Mouse (Mus musculus): ENCODE measurements around the gene Clic1. TPM values are rescaled to one million over a fixed set of nuclear protein-coding genes. Genes with fewer than 3 reads are reported as not detected.

Clic1 gene
- polyA plus RNA-seq, 1 experiment = 6.0 TPM

- Histone ChIP-seq H3K4me1 (ENCODE audit: control insufficient read depth) (peaks cover 57% of the 10 kb centered on the region), H3K4me3 (replicated peaks) (peak within 1 kb of the TSS; percentile 64), H3K9me3 (ENCODE audit: control insufficient read depth, low read length) (no peaks in the 10 kb centered on the region), H3K27me3 (ENCODE audit: control insufficient read depth) (peaks cover 27% of the 10 kb centered on the region), H3K36me3 (ENCODE audit: control insufficient read depth) (peaks cover 39% of the 10 kb centered on the region)
- TF ChIP-seq GATA1 (IDR thresholded peaks at IDR 0.05; ENCODE audit: low read length) = no peak
- no peak for TF ChIP-seq TAL1 (IDR thresholded peaks at IDR 0.05; ENCODE audit: low read length)
Measured at GRCm38 (mm10) chr17:35058911-35059892, 9.4 kb downstream of the Clic1 start, which contains the start of gene Ddah2. TSS of gene Ddah2 (plus strand) at chr17:35059035.

- Histone ChIP-seq H3K4me3 (replicated peaks) (no peak overlapping the region), H3K27me3 (ENCODE audit: control insufficient read depth) (peaks cover 36% of the 10 kb centered on the region), H3K9me3 (ENCODE audit: control insufficient read depth, low read length) (no peaks in the 10 kb centered on the region; the same call in 1 of the 2 replicates), H3K36me3 (ENCODE audit: control insufficient read depth) (peaks cover 33% of the 10 kb centered on the region), H3K4me1 (ENCODE audit: control insufficient read depth) (peaks cover 62% of the 10 kb centered on the region)
- TF ChIP-seq TAL1 (IDR thresholded peaks at IDR 0.05; ENCODE audit: low read length) (no peak), GATA1 (IDR thresholded peaks at IDR 0.05; ENCODE audit: low read length) (no peak)
Measured at GRCm38 (mm10) chr17:35060071-35060470, 10.3 kb downstream of the Clic1 start.

DNA sequence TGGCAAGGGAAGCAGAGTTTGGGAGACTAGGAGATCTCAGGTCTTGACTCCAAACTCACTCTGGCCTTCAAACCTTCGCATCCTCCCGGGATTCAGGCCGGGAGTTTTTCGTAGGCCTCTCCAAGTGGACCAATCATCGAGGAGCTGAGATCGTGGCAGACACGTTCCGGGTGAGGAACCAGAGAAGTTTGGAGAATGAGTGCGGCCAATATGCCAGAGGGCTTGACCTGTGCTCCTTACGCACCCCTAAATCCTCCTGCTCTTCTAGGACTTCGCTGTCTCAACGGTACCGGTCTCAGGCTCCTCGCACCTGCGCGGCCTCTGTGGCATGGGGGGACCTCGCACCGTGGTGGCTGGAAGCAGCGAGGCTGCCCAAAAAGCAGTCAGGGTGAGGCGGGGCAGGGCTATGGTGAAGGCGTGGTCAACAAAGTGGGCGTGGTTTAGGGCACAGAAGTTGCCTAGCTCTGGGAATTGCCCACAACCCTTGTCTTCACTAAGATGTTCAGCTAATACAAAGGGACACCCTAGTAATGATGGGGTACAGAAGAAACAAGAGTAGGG is 11.1 kb downstream of the Clic1 start:
- H3K9me3 ChIP-seq (ENCODE audit: control insufficient read depth, low read length) = no peaks in the 10 kb centered on the region; the same call in 1 of the 2 replicates
- H3K4me3 ChIP-seq (replicated peaks) = no peak overlapping the region
- peaks cover 26% of the 10 kb centered on the region for H3K36me3 ChIP-seq (ENCODE audit: control insufficient read depth)
- TF ChIP-seq TAL1 (IDR thresholded peaks at IDR 0.05; ENCODE audit: low read length) (no peak), GATA1 (IDR thresholded peaks at IDR 0.05; ENCODE audit: low read length) (no peak)
- H3K27me3 ChIP-seq (ENCODE audit: control insufficient read depth) = peaks cover 43% of the 10 kb centered on the region
- peaks cover 64% of the 10 kb centered on the region for H3K4me1 ChIP-seq (ENCODE audit: control insufficient read depth)

DNA sequence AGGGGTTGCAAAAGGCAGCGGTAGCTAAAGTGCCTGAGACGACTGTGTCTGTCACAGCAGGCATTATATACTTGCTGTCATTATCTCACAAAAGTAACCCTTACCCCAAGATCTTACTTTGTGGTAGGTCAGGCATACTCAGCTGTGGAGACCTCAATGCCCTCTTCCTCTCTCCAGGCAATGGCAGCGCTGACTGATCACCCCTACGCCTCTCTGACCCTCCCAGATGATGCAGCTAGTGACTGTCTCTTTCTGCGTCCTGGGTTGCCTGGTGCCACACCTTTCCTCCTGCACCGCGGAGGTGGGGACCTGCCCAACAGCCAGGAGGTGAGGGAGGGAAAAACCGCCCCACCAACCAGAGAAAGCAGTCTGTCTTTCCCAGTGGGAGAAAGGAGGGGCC is 11.5 kb downstream of the Clic1 start:
- peaks cover 48% of the 10 kb centered on the region for H3K27me3 ChIP-seq (ENCODE audit: control insufficient read depth)
- H3K4me1 ChIP-seq (ENCODE audit: control insufficient read depth) = peaks cover 63% of the 10 kb centered on the region
- peaks cover 22% of the 10 kb centered on the region for H3K36me3 ChIP-seq (ENCODE audit: control insufficient read depth)
- no peaks in the 10 kb centered on the region; the same call in 1 of the 2 replicates for H3K9me3 ChIP-seq (ENCODE audit: control insufficient read depth, low read length)
- no peak overlapping the region for H3K4me3 ChIP-seq (replicated peaks)
- TF ChIP-seq GATA1 (IDR thresholded peaks at IDR 0.05; ENCODE audit: low read length) (no peak), TAL1 (IDR thresholded peaks at IDR 0.05; ENCODE audit: low read length) (no peak)

DNA sequence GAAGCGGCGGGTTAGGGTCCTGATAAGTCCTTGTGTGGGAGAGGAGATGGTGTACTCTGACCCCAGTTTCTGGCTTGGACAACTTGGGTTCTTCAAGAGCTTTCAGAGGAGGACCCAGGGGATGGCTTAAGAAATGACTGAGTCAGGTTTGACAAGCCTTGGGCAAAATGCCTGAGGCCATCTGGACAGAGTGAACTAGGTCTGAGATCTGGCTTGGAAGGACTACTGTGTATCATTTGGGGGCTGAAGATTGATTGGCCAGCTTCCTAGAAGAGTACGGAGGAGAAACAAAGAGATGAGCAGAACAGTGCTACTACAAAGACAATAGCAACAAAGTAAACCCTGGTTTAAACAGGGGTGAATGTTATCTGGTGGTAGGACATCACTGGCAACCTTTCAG is 13.7 kb downstream of the Clic1 start:
- H3K4me1 ChIP-seq (ENCODE audit: control insufficient read depth) = peaks cover 57% of the 10 kb centered on the region
- H3K9me3 ChIP-seq (ENCODE audit: control insufficient read depth, low read length) = no peaks in the 10 kb centered on the region; the same call in 1 of the 2 replicates
- no peak for TF ChIP-seq TAL1 (IDR thresholded peaks at IDR 0.05; ENCODE audit: low read length)
- TF ChIP-seq GATA1 (IDR thresholded peaks at IDR 0.05; ENCODE audit: low read length) = no peak
- H3K27me3 ChIP-seq (ENCODE audit: control insufficient read depth) = peaks cover 70% of the 10 kb centered on the region
- peaks cover 7% of the 10 kb centered on the region for H3K36me3 ChIP-seq (ENCODE audit: control insufficient read depth)
- H3K4me3 ChIP-seq (replicated peaks) = no peak overlapping the region

GRCm38 (mm10) chr17:35064378-35064877 is 14.7 kb downstream of the Clic1 start:
- Histone ChIP-seq H3K4me3 (replicated peaks) (no peak overlapping the region), H3K27me3 (ENCODE audit: control insufficient read depth) (peaks cover 79% of the 10 kb centered on the region), H3K4me1 (ENCODE audit: control insufficient read depth) (peaks cover 48% of the 10 kb centered on the region), H3K9me3 (ENCODE audit: control insufficient read depth, low read length) (no peaks in the 10 kb centered on the region; the same call in 1 of the 2 replicates), H3K36me3 (ENCODE audit: control insufficient read depth) (peaks cover 5% of the 10 kb centered on the region)
- TF ChIP-seq GATA1 (IDR thresholded peaks at IDR 0.05; ENCODE audit: low read length) (no peak), TAL1 (IDR thresholded peaks at IDR 0.05; ENCODE audit: low read length) (no peak)

DNA sequence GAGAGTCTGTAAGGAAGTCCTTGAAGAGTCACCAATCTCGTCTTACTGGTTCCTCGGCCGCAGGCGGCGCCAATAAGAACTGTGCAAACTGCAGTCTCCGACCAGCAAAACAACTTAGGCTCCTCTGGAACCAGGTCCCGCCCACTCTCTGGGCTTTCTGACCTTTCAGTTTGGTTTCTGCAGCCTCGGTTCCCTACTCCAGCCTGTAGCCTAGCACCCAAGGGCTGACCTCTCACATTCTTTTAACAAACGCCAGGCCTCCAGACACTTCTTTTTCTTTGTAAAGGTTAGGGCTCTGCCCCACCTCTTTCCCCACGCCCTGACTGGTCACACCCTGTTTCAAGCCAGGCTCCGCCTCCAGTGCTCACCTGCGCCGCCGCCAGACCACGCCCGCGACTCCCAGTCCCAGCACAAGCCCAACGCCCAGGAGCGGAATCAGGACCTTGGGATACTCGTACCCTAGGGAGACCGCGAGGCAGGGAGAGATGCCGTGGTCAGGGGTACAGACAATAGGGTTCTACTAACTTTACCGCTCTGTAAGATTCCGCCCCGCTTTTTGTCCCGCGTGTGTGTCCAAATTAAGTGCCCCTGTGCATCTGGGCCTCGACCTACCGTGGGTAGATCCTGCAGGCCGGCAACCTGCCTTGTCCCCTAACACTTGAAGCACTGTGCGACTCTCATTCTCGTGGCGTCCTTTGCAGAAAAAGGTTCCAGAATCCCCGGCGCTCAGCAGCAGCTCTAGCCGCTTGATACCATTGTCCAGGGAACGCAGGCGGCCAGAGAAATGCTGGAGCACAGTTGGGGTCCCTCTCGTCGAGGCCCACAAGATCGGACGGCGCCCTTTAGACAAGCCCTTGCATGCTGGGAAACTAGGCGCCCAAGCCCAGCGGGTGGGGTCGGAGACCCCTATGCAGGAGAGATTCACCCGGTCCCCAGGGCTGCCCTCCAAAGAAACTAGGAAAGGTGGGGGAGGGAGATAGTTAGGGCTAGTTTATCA is 15.5 kb downstream of the Clic1 start, which contains the start of gene Ly6g6c:
TSS of gene Ly6g6c (plus strand) at position 438 of the 997 bp plus-strand sequence.
- Histone ChIP-seq H3K4me3 (replicated peaks) (peak within 1 kb of the TSS; percentile 23), H3K4me1 (ENCODE audit: control insufficient read depth) (peaks cover 40% of the 10 kb centered on the region), H3K9me3 (ENCODE audit: control insufficient read depth, low read length) (no peaks in the 10 kb centered on the region; the same call in 1 of the 2 replicates), H3K36me3 (ENCODE audit: control insufficient read depth) (peaks cover 5% of the 10 kb centered on the region), H3K27me3 (ENCODE audit: control insufficient read depth) (peaks cover 79% of the 10 kb centered on the region)
- TF ChIP-seq TAL1 (IDR thresholded peaks at IDR 0.05; ENCODE audit: low read length) = no peak
- no peak for TF ChIP-seq GATA1 (IDR thresholded peaks at IDR 0.05; ENCODE audit: low read length)

DNA sequence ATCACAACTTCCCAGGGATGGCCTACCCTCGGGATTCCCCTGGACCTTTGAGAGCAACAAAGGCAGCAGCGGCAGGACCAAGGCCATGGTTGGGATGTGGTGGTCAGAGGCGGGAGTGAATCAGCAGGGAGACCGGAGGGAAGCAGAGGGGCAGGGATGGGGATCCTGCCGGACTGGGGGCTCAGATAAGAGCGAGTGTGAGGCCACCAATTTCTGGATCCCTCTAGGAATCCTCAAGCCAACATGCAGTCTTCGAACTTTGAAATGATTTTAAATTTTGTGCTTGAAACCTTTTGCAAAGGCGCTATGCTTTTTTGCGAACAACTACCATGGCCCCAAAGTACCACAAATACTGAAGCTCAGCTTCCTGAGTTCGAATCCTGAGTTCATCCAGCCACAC is 16.3 kb downstream of the Clic1 start, which contains the start of gene Mpig6b:
TSS of gene Mpig6b (minus strand) at position 101 of the 400 bp plus-strand sequence.
- TF ChIP-seq GATA1 (IDR thresholded peaks at IDR 0.05; ENCODE audit: low read length) = no peak
- no peak for TF ChIP-seq TAL1 (IDR thresholded peaks at IDR 0.05; ENCODE audit: low read length)
- no peaks in the 10 kb centered on the region; the same call in 1 of the 2 replicates for H3K9me3 ChIP-seq (ENCODE audit: control insufficient read depth, low read length)
- peaks cover 35% of the 10 kb centered on the region for H3K4me1 ChIP-seq (ENCODE audit: control insufficient read depth)
- H3K36me3 ChIP-seq (ENCODE audit: control insufficient read depth) = peaks cover 3% of the 10 kb centered on the region; the same call in 1 of the 2 replicates
- peak within 1 kb of the TSS; percentile 23 for H3K4me3 ChIP-seq (replicated peaks)
- peaks cover 78% of the 10 kb centered on the region for H3K27me3 ChIP-seq (ENCODE audit: control insufficient read depth)
